Mouse (Mus musculus) embryonic facial prominence, embryonic 14.5 days (tissue): Measurements from ENCODE around the gene Lrrc8c. TPM values are rescaled to one million over a fixed set of nuclear protein-coding genes. Genes with fewer than 3 reads are reported as not detected.

Experiments
- ATAC-seq: fragments of 200-750 bp; cut with Nextera tagmentation; 2 replicates; pipeline ENCODE4 v1.8.0; 2017; ENCODE audit warnings: low read depth, moderate number of reproducible peaks, moderate TSS enrichment
- DNase-seq: peaks from one replicate; pipeline ENCODE4 v3.0.0-alpha.2; 2015; ENCODE audit warnings: low spot score
- H3K27ac ChIP-seq: fragments of 300-500 bp; sonication (generic); replicated peaks from 2 replicates; pipeline ENCODE4 v1.5.1; 2014; ENCODE audit warnings: low read depth, mild to moderate bottlenecking, low read length, moderate library complexity
- H3K27me3 ChIP-seq: fragments of 300-500 bp; sonication (generic); replicated peaks from 2 replicates; pipeline ENCODE4 v1.6.1; 2014; ENCODE audit warnings: low read length; ENCODE audit not compliant: control insufficient read depth, insufficient read depth
- H3K36me3 ChIP-seq: fragments of 300-500 bp; sonication (generic); 2 replicates; pipeline ENCODE4 v1.6.1; 2014; ENCODE audit warnings: low read length, mixed read lengths; ENCODE audit not compliant: control insufficient read depth, insufficient read depth
- H3K4me1 ChIP-seq: fragments of 300-500 bp; sonication (generic); 2 replicates; pipeline ENCODE4 v1.6.1; 2014; ENCODE audit warnings: antibody characterized with exemption, low read length; ENCODE audit not compliant: control insufficient read depth, insufficient read depth
- H3K4me2 ChIP-seq: fragments of 300-500 bp; sonication (generic); 2 replicates; pipeline ENCODE4 v1.6.1; 2014; ENCODE audit warnings: low read depth, mild to moderate bottlenecking, low read length, moderate library complexity, mixed read lengths
- H3K4me3 ChIP-seq: fragments of 300-500 bp; sonication (generic); 2 replicates; pipeline ENCODE4 v1.5.1; 2014; ENCODE audit warnings: low read depth, mild to moderate bottlenecking, low read length
- H3K9ac ChIP-seq: fragments of 300-500 bp; sonication (generic); 2 replicates; pipeline ENCODE4 v1.6.1; 2014; ENCODE audit warnings: low read depth, mild to moderate bottlenecking, low read length, moderate library complexity, mixed read lengths
- H3K9me3 ChIP-seq: fragments of 300-500 bp; sonication (generic); 2 replicates; pipeline ENCODE4 v1.6.1; 2016; ENCODE audit warnings: low read length; ENCODE audit not compliant: control insufficient read depth
- WGBS: fragments of 180-500 bp; shearing (Covaris S2); extraction: QIAGEN DNeasy Blood & Tissue Kit; methylation state at CpG from one replicate; pipeline ENCODE4 v1.1.7; 2014; 5-methylcytosine and 5-hydroxymethylcytosine counted together
- polyA plus RNA-seq: library from polyadenylated mRNA; unstranded; fragments of >200 nt; fragmentation: Nextera tagmentation; extraction: Ambion mirVana; gene quantifications from 2 replicates; pipeline ENCODE4 v1.2.1, GENCODE M21; 2014

Lrrc8c gene
- polyA plus RNA-seq, 1 experiment from 2014 or later, result 23.8 TPM

GRCm38 (mm10) chr5:105517992-105518625, 1.1 kb upstream of the Lrrc8c start:
- Histone ChIP-seq H3K4me3 (peak overlapping the region; percentile 81), H3K4me1 (peaks cover 9% of the 10 kb centered on the region), H3K27me3 (no peaks in the 10 kb centered on the region), H3K27ac (no peak overlapping the region), H3K9me3 (no peaks in the 10 kb centered on the region), H3K4me2 (peak overlapping the region; percentile 90), H3K36me3 (no peaks in the 10 kb centered on the region), H3K9ac (peak overlapping the region; percentile 81; the same call in 1 of the 2 replicates)
- 22% methylated on average over 7 of the region's 7 CpGs for WGBS
- ATAC-seq, result no peak
- no peak for DNase-seq

GRCm38 (mm10) chr5:105518626-105519095, 527 bp upstream of the Lrrc8c start:
- Histone ChIP-seq H3K9ac (peak overlapping the region; percentile 81), H3K27ac (peak overlapping the region; percentile 75), H3K36me3 (no peaks in the 10 kb centered on the region), H3K27me3 (no peaks in the 10 kb centered on the region), H3K4me2 (peak overlapping the region; percentile 90), H3K4me3 (peak overlapping the region; percentile 81), H3K9me3 (no peaks in the 10 kb centered on the region), H3K4me1 (peaks cover 9% of the 10 kb centered on the region)
- WGBS, result 2% methylated on average over 16 of the region's 16 CpGs
- ATAC-seq (peak; percentile 62), DNase-seq (peak; percentile 66)

- WGBS, result 10% methylated on average over 5 of the region's 5 CpGs
- Histone ChIP-seq H3K27me3 (no peaks in the 10 kb centered on the region), H3K9ac (peak overlapping the region; percentile 81), H3K27ac (peak overlapping the region; percentile 77), H3K4me1 (peaks cover 9% of the 10 kb centered on the region), H3K4me2 (peak overlapping the region; percentile 90), H3K36me3 (no peaks in the 10 kb centered on the region), H3K4me3 (peak overlapping the region; percentile 81), H3K9me3 (no peaks in the 10 kb centered on the region)
- DNase-seq, result no peak
- ATAC-seq, result no peak
Observed at GRCm38 (mm10) chr5:105519976-105520300, 750 bp downstream of the Lrrc8c start.

GRCm38 (mm10) chr5:105520442-105520965, 1.3 kb downstream of the Lrrc8c start:
- H3K9ac ChIP-seq, result peak overlapping the region; percentile 81
- no peak for DNase-seq

GRCm38 (mm10) chr5:105523452-105523851, 4.3 kb downstream of the Lrrc8c start:
- Histone ChIP-seq H3K4me2 (no peak overlapping the region), H3K9ac (no peak overlapping the region), H3K4me1 (peaks cover 9% of the 10 kb centered on the region), H3K4me3 (no peak overlapping the region), H3K27me3 (no peaks in the 10 kb centered on the region), H3K27ac (no peak overlapping the region), H3K9me3 (no peaks in the 10 kb centered on the region), H3K36me3 (0 out of 2 replicates have a peak, but pooled peaks cover 4% of the 10 kb centered on the region)
- no peak for ATAC-seq
- 66% methylated on average over 3 of the region's 3 CpGs for WGBS
- DNase-seq, result no peak

More at GRCm38 (mm10) chr5:105520442-105520965, 1.3 kb downstream of the Lrrc8c start:
- no peak for ATAC-seq
- Histone ChIP-seq H3K4me1 (peaks cover 9% of the 10 kb centered on the region), H3K27me3 (no peaks in the 10 kb centered on the region), H3K36me3 (no peaks in the 10 kb centered on the region), H3K4me2 (peak overlapping the region; percentile 90), H3K9me3 (no peaks in the 10 kb centered on the region), H3K27ac (no peak overlapping the region), H3K4me3 (peak overlapping the region; percentile 81)
- 54% methylated on average over 9 of the region's 9 CpGs for WGBS

- DNase-seq (no peak), ATAC-seq (no peak)
- Histone ChIP-seq H3K36me3 (0 out of 2 replicates have a peak, but pooled peaks cover 4% of the 10 kb centered on the region), H3K4me2 (no peak overlapping the region), H3K27ac (no peak overlapping the region), H3K27me3 (no peaks in the 10 kb centered on the region), H3K9ac (no peak overlapping the region), H3K9me3 (no peaks in the 10 kb centered on the region), H3K4me1 (peaks cover 9% of the 10 kb centered on the region), H3K4me3 (no peak overlapping the region)
- WGBS, result 89% methylated on average over 12 of the region's 12 CpGs
Observed at GRCm38 (mm10) chr5:105525004-105525403, 5.8 kb downstream of the Lrrc8c start.

- H3K9ac ChIP-seq, result no peak overlapping the region
- ATAC-seq, result no peak
- H3K4me1 ChIP-seq, result 0 out of 2 replicates have a peak, but pooled peaks cover under 1% of the 10 kb centered on the region
- no peak overlapping the region for H3K4me2 ChIP-seq
- no peaks in the 10 kb centered on the region for H3K9me3 ChIP-seq
- H3K27me3 ChIP-seq, result no peaks in the 10 kb centered on the region
- H3K4me3 ChIP-seq, result no peak overlapping the region
- H3K36me3 ChIP-seq, result 0 out of 2 replicates have a peak, but pooled peaks cover 4% of the 10 kb centered on the region
- DNase-seq, result no peak
- H3K27ac ChIP-seq, result no peak overlapping the region
- 91% methylated on average over 4 of the region's 4 CpGs for WGBS
Observed at GRCm38 (mm10) chr5:105526107-105526645, 7.0 kb downstream of the Lrrc8c start.

- Histone ChIP-seq H3K4me1 (no peaks in the 10 kb centered on the region), H3K27me3 (no peaks in the 10 kb centered on the region), H3K4me3 (no peak overlapping the region), H3K9me3 (no peaks in the 10 kb centered on the region), H3K36me3 (0 out of 2 replicates have a peak, but pooled peaks cover 4% of the 10 kb centered on the region), H3K4me2 (no peak overlapping the region), H3K27ac (no peak overlapping the region), H3K9ac (no peak overlapping the region)
- ATAC-seq (no peak), DNase-seq (no peak)
- 86% methylated on average over 9 of the region's 9 CpGs for WGBS
Observed at GRCm38 (mm10) chr5:105526766-105527165, 7.6 kb downstream of the Lrrc8c start.
